Comparison of ENCODE assay signal across 10 mouse cellular contexts in genomic region chr11:117498137-117498511, GRCm38 (mm10). TPM values are rescaled to one million over a fixed set of nuclear protein-coding genes. Genes with fewer than 3 reads are reported as not detected.
A peak's percentile ranks its signal among the peaks of the same experiment; 100 is the strongest.
DNase-seq lines count a peak whose midpoint lies in the region; ATAC-seq and TF ChIP-seq lines count a peak whose summit lies in the region.
"Had no signal": no experiment of that assay in that cellular context is flagged by ENCODE, and none has a peak within 500 bp of the region (broad histone marks: within the 10 kb centered on the region; RNA-seq: fewer than 3 reads in every experiment).

No protein-coding gene starts in this region.

- no peaks in the 10 kb centered on the region for H3K36me3 ChIP-seq in stomach, embryonic 14.5 days (ENCODE audit: control insufficient read depth, insufficient read depth, low read length)
- H3K36me3 ChIP-seq in stomach, postnatal 0 days (ENCODE audit: control insufficient read depth, insufficient read depth, low read length) = no peaks in the 10 kb centered on the region
- H3K36me3 ChIP-seq in hindbrain, embryonic 11.5 days (ENCODE audit: control insufficient read depth, insufficient read depth, low read length) = no peaks in the 10 kb centered on the region
- H3K36me3 ChIP-seq in limb, embryonic 15.5 days = no peaks in the 10 kb centered on the region
- no peaks in the 10 kb centered on the region for H3K36me3 ChIP-seq in thymus, adult 2 months (ENCODE audit: control insufficient read depth, insufficient read depth, low read length)
- H3K36me3 ChIP-seq: liver, embryonic 13.5 days had no signal

- no peak for TF ChIP-seq CTCF in stomach, postnatal 0 days (IDR thresholded peaks at IDR 0.05; ENCODE audit: low read depth)
- TF ChIP-seq CTCF in thymus, adult 2 months (IDR thresholded peaks at IDR 0.05; ENCODE audit: borderline replicate concordance, control insufficient read depth, extremely low read depth, insufficient read depth, low read length, poor library complexity) = no peak

- no peak for DNase-seq in stomach, postnatal 0 days (ENCODE audit: low spot score)
- DNase-seq in hindbrain, embryonic 11.5 days (ENCODE audit: low spot score) = no peak
- DNase-seq in urinary bladder, postnatal 10 days (ENCODE audit: low spot score) = no peak
- no peak for DNase-seq in thymus, adult 2 months
- no peak for DNase-seq in thymus, postnatal 36 days
- DNase-seq: cerebellum, adult 9-10 months; liver, embryonic 13.5 days had no signal

- no peaks in the 10 kb centered on the region for H3K9me3 ChIP-seq in stomach, embryonic 14.5 days (ENCODE audit: control insufficient read depth, low read depth, low read length)
- H3K9me3 ChIP-seq in stomach, postnatal 0 days (ENCODE audit: control insufficient read depth, low read length) = no peaks in the 10 kb centered on the region
- no peaks in the 10 kb centered on the region for H3K9me3 ChIP-seq in hindbrain, embryonic 11.5 days (ENCODE audit: control insufficient read depth, low read length)
- no peaks in the 10 kb centered on the region for H3K9me3 ChIP-seq in limb, embryonic 15.5 days

- H3K9ac ChIP-seq in stomach, embryonic 14.5 days (replicated peaks; ENCODE audit: low read depth, low read length) = no peak overlapping the region
- no peak overlapping the region for H3K9ac ChIP-seq in stomach, postnatal 0 days (ENCODE audit: low read length)
- H3K9ac ChIP-seq in hindbrain, embryonic 11.5 days (ENCODE audit: low read depth, low read length) = peak overlapping the region; percentile 29
- no peak overlapping the region for H3K9ac ChIP-seq in limb, embryonic 15.5 days
- H3K9ac ChIP-seq: liver, embryonic 13.5 days had no signal

- H3K27me3 ChIP-seq in stomach, embryonic 14.5 days (ENCODE audit: control insufficient read depth, insufficient read depth, low read length) = no peaks in the 10 kb centered on the region
- no peaks in the 10 kb centered on the region for H3K27me3 ChIP-seq in stomach, postnatal 0 days (ENCODE audit: control insufficient read depth, insufficient read depth, low read length)
- no peaks in the 10 kb centered on the region for H3K27me3 ChIP-seq in hindbrain, embryonic 11.5 days (ENCODE audit: control insufficient read depth, insufficient read depth, low read length)
- 0 out of 2 replicates have a peak, but pooled peaks cover 4% of the 10 kb centered on the region for H3K27me3 ChIP-seq in limb, embryonic 15.5 days
- H3K27me3 ChIP-seq in thymus, adult 2 months (ENCODE audit: control insufficient read depth, insufficient read depth, low read length) = no peaks in the 10 kb centered on the region

- H3K4me1 ChIP-seq in stomach, embryonic 14.5 days (ENCODE audit: control insufficient read depth, insufficient read depth, low read length) = peaks cover 15% of the 10 kb centered on the region
- 0 out of 2 replicates have a peak, but pooled peaks cover 2% of the 10 kb centered on the region for H3K4me1 ChIP-seq in stomach, postnatal 0 days (replicated peaks; ENCODE audit: control insufficient read depth, insufficient read depth)
- H3K4me1 ChIP-seq in hindbrain, embryonic 11.5 days (replicated peaks; ENCODE audit: control insufficient read depth, insufficient read depth, low read length) = peaks cover 8% of the 10 kb centered on the region
- H3K4me1 ChIP-seq in limb, embryonic 15.5 days = peaks cover 20% of the 10 kb centered on the region
- peaks cover 3% of the 10 kb centered on the region; the same call in 1 of the 2 replicates for H3K4me1 ChIP-seq in thymus, adult 2 months (replicated peaks; ENCODE audit: control insufficient read depth, insufficient read depth, low read length)
- H3K4me1 ChIP-seq: liver, embryonic 13.5 days had no signal

- TF ChIP-seq POLR2A in thymus, adult 2 months (IDR thresholded peaks at IDR 0.05; ENCODE audit: control insufficient read depth, extremely low read depth, insufficient read depth, low read length, poor library complexity) = no peak

- no peak for ATAC-seq in stomach, embryonic 14.5 days (ENCODE audit: insufficient number of reproducible peaks, insufficient read depth, low FRiP score, low read depth)
- ATAC-seq in stomach, postnatal 0 days (ENCODE audit: low FRiP score, low TSS enrichment) = no peak
- peak; percentile 54 for ATAC-seq in hindbrain, embryonic 11.5 days (ENCODE audit: low FRiP score)
- ATAC-seq in limb, embryonic 15.5 days (ENCODE audit: insufficient number of reproducible peaks, low FRiP score, low TSS enrichment, low read depth) = 0 out of 2 replicates have a peak, but pooled peaks have one; percentile 16

- peak overlapping the region; percentile 68; the same call in 1 of the 2 replicates for H3K27ac ChIP-seq in stomach, embryonic 14.5 days (ENCODE audit: low read length)
- H3K27ac ChIP-seq in stomach, postnatal 0 days (replicated peaks) = no peak overlapping the region; the same call in 1 of the 2 replicates
- peak overlapping the region; percentile 93 for H3K27ac ChIP-seq in hindbrain, embryonic 11.5 days (ENCODE audit: low read depth, low read length)
- peak overlapping the region; percentile 75 for H3K27ac ChIP-seq in limb, embryonic 15.5 days
- H3K27ac ChIP-seq in thymus, adult 2 months (ENCODE audit: control insufficient read depth, insufficient read depth, low read length) = no peak overlapping the region
- H3K27ac ChIP-seq: liver, embryonic 13.5 days had no signal

- H3K4me2 ChIP-seq in stomach, embryonic 14.5 days (replicated peaks; ENCODE audit: low read depth, low read length) = peak overlapping the region; percentile 31; the same call in 1 of the 2 replicates
- H3K4me2 ChIP-seq in stomach, postnatal 0 days (replicated peaks; ENCODE audit: low read depth) = no peak overlapping the region
- peak overlapping the region; percentile 28; the same call in 1 of the 2 replicates for H3K4me2 ChIP-seq in hindbrain, embryonic 11.5 days (replicated peaks; ENCODE audit: low read depth, low read length)
- H3K4me2 ChIP-seq in limb, embryonic 15.5 days = peak overlapping the region; percentile 29; the same call in 1 of the 2 replicates
- H3K4me2 ChIP-seq: heart, embryonic 11.5 days; liver, embryonic 13.5 days had no signal

- WGBS in stomach, embryonic 14.5 days = 26% methylated on average over 1 of the region's 1 CpGs
- 32% methylated on average over 1 of the region's 1 CpGs for WGBS in stomach, postnatal 0 days
- 73% methylated on average over 1 of the region's 1 CpGs for WGBS in hindbrain, embryonic 11.5 days
- WGBS in limb, embryonic 15.5 days = 40% methylated on average over 1 of the region's 1 CpGs
- 77% methylated on average over 1 of the region's 1 CpGs for WGBS in thymus, adult 2 months

- H3K4me3 ChIP-seq in stomach, embryonic 14.5 days (ENCODE audit: low read depth, low read length) = no peak overlapping the region
- no peak overlapping the region for H3K4me3 ChIP-seq in stomach, postnatal 0 days (ENCODE audit: low read depth, low read length)
- H3K4me3 ChIP-seq in hindbrain, embryonic 11.5 days (ENCODE audit: low read depth, low read length) = no peak overlapping the region
- H3K4me3 ChIP-seq in limb, embryonic 15.5 days = no peak overlapping the region
- no peak overlapping the region for H3K4me3 ChIP-seq in thymus, adult 2 months (ENCODE audit: control insufficient read depth, insufficient read depth, low read length)
- H3K4me3 ChIP-seq: liver, embryonic 13.5 days had no signal

- TF ChIP-seq EP300 in stomach, postnatal 0 days (optimal IDR thresholded peaks at IDR 0.05) = no peak

RNA-seq across cellular contexts. Expression of gene Gm11733, which starts 14.0 kb away (rescaled TPM):
- polyA plus RNA-seq in stomach, embryonic 14.5 days (2014; fragmentation: Nextera tagmentation; extraction: Ambion mirVana) = not detected in 2 replicates
- not detected in 2 replicates for polyA plus RNA-seq in stomach, postnatal 0 days (2015; fragmentation: Nextera tagmentation; extraction: Ambion mirVana)
- polyA plus RNA-seq in hindbrain, embryonic 11.5 days (2014; fragmentation: Nextera tagmentation; extraction: Ambion mirVana) = not detected in 2 replicates
- polyA plus RNA-seq in limb, embryonic 15.5 days (2015; fragmentation: Nextera tagmentation; extraction: Ambion mirVana) = 0.06 TPM in 1 of 2 replicates, not detected in the other
- 0.05 TPM in 1 of 2 replicates, not detected in the other for polyA plus RNA-seq in thymus, adult 2 months (2012; rRNA removed)
- polyA plus RNA-seq: liver, embryonic 13.5 days had no signal

Comparison
In these comparisons a context has a peak if more than half of its experiments do, and no peak if none do; other contexts are left out.
1. H3K27ac ChIP-seq: peak in stomach, embryonic 14.5 days (single experiment), hindbrain, embryonic 11.5 days (single experiment) and limb, embryonic 15.5 days (single experiment); none in stomach, postnatal 0 days (single experiment) and thymus, adult 2 months (single experiment).
2. ATAC-seq: peak in hindbrain, embryonic 11.5 days (single experiment) and limb, embryonic 15.5 days (single experiment); none in stomach, embryonic 14.5 days (single experiment) and stomach, postnatal 0 days (single experiment).